Mouse (Mus musculus) urinary bladder, postnatal 25 days (tissue): ENCODE data around the gene Fras1.
A peak's percentile ranks its signal among the peaks of the same experiment; 100 is the strongest.

Experiments used
- DNase-seq: peaks from one replicate; pipeline ENCODE4 v3.0.0; 2022; ENCODE audit warnings: low spot score

Fras1 gene

GRCm38 (mm10) chr5:96579938-96580337 is 206.2 kb downstream of the Fras1 start:
- no peak for DNase-seq

- DNase-seq = no peak
Observed at GRCm38 (mm10) chr5:96584730-96585129, 211.0 kb downstream of the Fras1 start.

- DNase-seq = no peak
Observed at GRCm38 (mm10) chr5:96590621-96591020, 216.9 kb downstream of the Fras1 start.

- no peak for DNase-seq
Observed at GRCm38 (mm10) chr5:96595793-96596192, 222.0 kb downstream of the Fras1 start.

GRCm38 (mm10) chr5:96603974-96604769 is 230.4 kb downstream of the Fras1 start:
- DNase-seq = no peak

GRCm38 (mm10) chr5:96608036-96608435 is 234.3 kb downstream of the Fras1 start:
- no peak for DNase-seq

- DNase-seq = no peak
Observed at GRCm38 (mm10) chr5:96608581-96609280, 235.0 kb downstream of the Fras1 start.

- no peak for DNase-seq
Observed at GRCm38 (mm10) chr5:96612077-96612476, 238.3 kb downstream of the Fras1 start.

GRCm38 (mm10) chr5:96616954-96617646 is 243.3 kb downstream of the Fras1 start:
- DNase-seq = peak; percentile 23

GRCm38 (mm10) chr5:96618008-96618407 is 244.3 kb downstream of the Fras1 start:
- no peak for DNase-seq

- DNase-seq = peak; percentile 35
Observed at GRCm38 (mm10) chr5:96620209-96620608, 246.5 kb downstream of the Fras1 start.

- DNase-seq = no peak
Observed at GRCm38 (mm10) chr5:96620618-96621017, 246.9 kb downstream of the Fras1 start.

- no peak for DNase-seq
Observed at GRCm38 (mm10) chr5:96622604-96623352, 249.0 kb downstream of the Fras1 start.

GRCm38 (mm10) chr5:96629851-96630250 is 256.1 kb downstream of the Fras1 start:
- no peak for DNase-seq

- DNase-seq = no peak
Observed at GRCm38 (mm10) chr5:96635146-96635862, 261.5 kb downstream of the Fras1 start.

- DNase-seq = no peak
Observed at GRCm38 (mm10) chr5:96635866-96636265, 262.1 kb downstream of the Fras1 start.

- no peak for DNase-seq
Observed at GRCm38 (mm10) chr5:96639213-96639910, 265.6 kb downstream of the Fras1 start.

- DNase-seq = no peak
Observed at GRCm38 (mm10) chr5:96641297-96641696, 267.5 kb downstream of the Fras1 start.

- DNase-seq = no peak
Observed at GRCm38 (mm10) chr5:96675676-96676075, 301.9 kb downstream of the Fras1 start.

- DNase-seq = peak; percentile 24
Observed at GRCm38 (mm10) chr5:96677498-96677897, 303.7 kb downstream of the Fras1 start.

GRCm38 (mm10) chr5:96681085-96681484 is 307.3 kb downstream of the Fras1 start:
- no peak for DNase-seq
